Mouse (Mus musculus) kidney, postnatal 0 days (tissue): ENCODE measurements at regions not wholly inside any gene's neighbourhood (a gene's known extent, or its start where the extent isn't known, plus 50 kb on each side); places are given as distances from the start of the nearest gene placed in this dataset.

ENCODE experiments used
- ATAC-seq: fragments of 200-750 bp; cut with Nextera tagmentation; replicated peaks from 2 replicates; pipeline ENCODE4 v1.8.0; 2017; ENCODE audit warnings: low read depth, moderate number of reproducible peaks, moderate TSS enrichment, moderate library complexity; ENCODE audit not compliant: low FRiP score
- DNase-seq: peaks from one replicate; pipeline ENCODE4 v3.0.0-alpha.2; 2016; ENCODE audit warnings: low spot score
- H3K27ac ChIP-seq: fragments of 300-500 bp; sonication (generic); 2 replicates; pipeline ENCODE4 v1.5.1; 2014; ENCODE audit warnings: mild to moderate bottlenecking
- H3K27me3 ChIP-seq: fragments of 300-500 bp; sonication (generic); 2 replicates; pipeline ENCODE4 v1.6.1; 2014; ENCODE audit warnings: low read length, mixed read lengths; ENCODE audit not compliant: insufficient read depth
- H3K36me3 ChIP-seq: fragments of 300-500 bp; sonication (generic); 2 replicates; pipeline ENCODE4 v1.6.1; 2014; ENCODE audit warnings: low read length, mixed read lengths; ENCODE audit not compliant: insufficient read depth
- H3K4me1 ChIP-seq: fragments of 300-500 bp; sonication (generic); replicated peaks from 2 replicates; pipeline ENCODE4 v1.6.1; 2014; ENCODE audit warnings: antibody characterized with exemption, low read length, mixed read lengths; ENCODE audit not compliant: insufficient read depth
- H3K4me2 ChIP-seq: fragments of 300-500 bp; sonication (generic); 2 replicates; pipeline ENCODE4 v1.6.1; 2014; ENCODE audit warnings: mild to moderate bottlenecking, low read length, moderate library complexity, mixed read lengths
- H3K4me3 ChIP-seq: fragments of 300-500 bp; sonication (generic); replicated peaks from 2 replicates; pipeline ENCODE4 v1.5.1; 2014; ENCODE audit warnings: low read depth, low read length
- H3K9ac ChIP-seq: fragments of 300-500 bp; sonication (generic); 2 replicates; pipeline ENCODE4 v1.6.1; 2014; ENCODE audit warnings: low read depth, low read length
- H3K9me3 ChIP-seq: fragments of 300-500 bp; sonication (generic); replicated peaks from 2 replicates; pipeline ENCODE4 v1.6.1; 2016; ENCODE audit warnings: low read length, inconsistent platforms, mixed read lengths
- CTCF ChIP-seq: IDR thresholded peaks from 2 replicates; pipeline ENCODE4 v1.5.1; 2016; ENCODE audit warnings: antibody characterized with exemption, low read depth, mild to moderate bottlenecking, moderate library complexity
- WGBS: fragments of 180-500 bp; shearing (Covaris S2); extraction: QIAGEN DNeasy Blood & Tissue Kit; methylation state at CpG from one replicate; pipeline ENCODE4 v1.1.7; 2014; 5-methylcytosine and 5-hydroxymethylcytosine counted together

DNA sequence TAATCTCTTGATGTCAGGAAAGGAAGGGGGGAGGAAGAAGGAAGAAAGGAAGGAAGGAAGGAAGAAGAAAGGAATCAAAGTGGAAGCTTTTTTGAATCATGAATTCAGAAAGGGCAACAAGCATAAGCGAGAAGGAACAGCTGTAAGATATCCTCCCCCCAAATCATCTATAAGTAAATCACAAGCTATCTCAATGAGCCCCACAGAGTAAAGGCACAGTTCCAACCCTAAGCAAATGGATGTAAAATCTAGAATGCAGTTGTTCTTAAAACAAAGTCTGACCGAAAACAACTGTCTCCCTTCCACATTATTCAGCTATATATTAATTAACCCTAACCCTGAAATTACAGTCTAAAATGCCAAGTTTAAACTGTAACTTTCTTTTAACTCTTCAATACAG is 136.5 kb downstream of the Mat2b start:
- no peak for TF ChIP-seq CTCF
- Histone ChIP-seq H3K9me3 (no peaks in the 10 kb centered on the region), H3K4me1 (no peaks in the 10 kb centered on the region), H3K4me2 (no peak overlapping the region), H3K9ac (no peak overlapping the region), H3K27ac (no peak overlapping the region), H3K36me3 (no peaks in the 10 kb centered on the region), H3K4me3 (no peak overlapping the region), H3K27me3 (no peaks in the 10 kb centered on the region)
- 60% methylated on average over 2 of the region's 2 CpGs for WGBS
- ATAC-seq (no peak), DNase-seq (peak; percentile 56)

DNA sequence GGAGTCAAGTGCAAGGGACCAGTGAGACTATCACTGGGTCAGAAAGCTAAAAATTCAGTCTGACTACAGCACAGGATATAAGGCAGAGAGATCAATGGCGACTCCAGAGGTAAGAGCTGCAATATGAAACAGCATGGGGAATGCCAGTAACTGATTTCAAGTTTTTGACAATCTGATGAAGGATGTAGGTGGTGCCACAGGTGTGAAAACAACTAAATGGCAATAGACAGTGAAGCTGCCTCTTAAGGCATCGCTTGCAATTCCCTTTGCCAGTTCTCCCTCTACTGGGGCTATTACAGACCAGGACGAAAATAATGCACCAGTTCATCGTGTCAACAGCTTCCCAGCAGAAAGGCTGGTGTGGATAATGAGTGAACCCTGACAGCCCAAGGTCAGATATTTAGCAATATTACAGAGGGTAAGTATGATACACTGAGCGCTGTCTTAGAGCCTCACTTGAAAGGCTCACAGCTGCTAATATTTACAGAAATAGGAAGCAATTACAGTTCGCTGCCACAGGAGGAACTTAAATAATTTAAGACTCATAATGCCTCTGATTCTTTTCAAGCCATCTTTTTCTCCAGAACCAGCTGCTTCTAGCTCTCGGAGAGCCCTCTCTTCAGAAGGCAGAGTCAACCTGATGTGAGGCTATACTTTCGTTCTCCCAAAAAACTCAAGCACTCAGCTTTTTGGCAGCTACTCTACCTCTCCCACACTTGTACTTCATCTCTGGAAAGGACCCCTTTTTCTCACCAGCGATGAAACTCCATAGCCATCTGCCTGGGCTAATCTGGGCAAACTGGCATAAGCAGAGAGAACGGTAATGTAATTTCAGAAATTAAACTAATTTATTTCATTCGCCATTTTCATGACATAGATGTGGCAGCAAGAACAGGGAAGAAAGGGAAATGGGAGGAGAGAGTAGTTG is 139.9 kb downstream of the Mat2b start:
- Histone ChIP-seq H3K4me1 (no peaks in the 10 kb centered on the region), H3K27ac (no peak overlapping the region), H3K4me2 (no peak overlapping the region), H3K9me3 (no peaks in the 10 kb centered on the region), H3K4me3 (no peak overlapping the region), H3K27me3 (no peaks in the 10 kb centered on the region), H3K36me3 (no peaks in the 10 kb centered on the region), H3K9ac (no peak overlapping the region)
- ATAC-seq (no peak), DNase-seq (peak; percentile 14)
- 72% methylated on average over 11 of the region's 11 CpGs for WGBS
- TF ChIP-seq CTCF, result no peak

DNA sequence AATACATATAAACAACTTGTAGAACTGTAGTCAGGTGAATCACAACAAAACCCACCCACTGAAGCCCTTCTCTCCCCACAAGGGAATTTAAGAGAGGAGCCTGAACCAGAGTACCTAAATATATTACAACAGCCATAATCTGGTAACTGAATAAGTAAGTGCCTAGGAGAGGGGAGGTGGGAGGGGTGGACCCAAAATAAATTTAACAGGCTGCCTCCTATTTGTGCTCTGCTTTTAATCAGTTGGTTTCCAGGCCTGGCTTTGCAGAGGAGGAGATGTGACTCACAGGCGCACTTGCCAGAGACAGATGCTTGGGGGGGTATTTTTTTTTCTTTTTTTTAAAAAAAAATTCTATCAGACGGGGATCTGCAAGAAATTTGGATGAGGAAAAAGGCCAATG is 142.9 kb downstream of the Mat2b start:
- H3K4me1 ChIP-seq, result no peaks in the 10 kb centered on the region
- no peak for TF ChIP-seq CTCF
- H3K9me3 ChIP-seq, result no peaks in the 10 kb centered on the region
- no peaks in the 10 kb centered on the region for H3K36me3 ChIP-seq
- no peak overlapping the region for H3K4me3 ChIP-seq
- DNase-seq, result no peak
- no peak overlapping the region for H3K27ac ChIP-seq
- 68% methylated on average over 2 of the region's 2 CpGs for WGBS
- ATAC-seq, result no peak
- H3K9ac ChIP-seq, result no peak overlapping the region
- H3K27me3 ChIP-seq, result no peaks in the 10 kb centered on the region
- H3K4me2 ChIP-seq, result no peak overlapping the region

DNA sequence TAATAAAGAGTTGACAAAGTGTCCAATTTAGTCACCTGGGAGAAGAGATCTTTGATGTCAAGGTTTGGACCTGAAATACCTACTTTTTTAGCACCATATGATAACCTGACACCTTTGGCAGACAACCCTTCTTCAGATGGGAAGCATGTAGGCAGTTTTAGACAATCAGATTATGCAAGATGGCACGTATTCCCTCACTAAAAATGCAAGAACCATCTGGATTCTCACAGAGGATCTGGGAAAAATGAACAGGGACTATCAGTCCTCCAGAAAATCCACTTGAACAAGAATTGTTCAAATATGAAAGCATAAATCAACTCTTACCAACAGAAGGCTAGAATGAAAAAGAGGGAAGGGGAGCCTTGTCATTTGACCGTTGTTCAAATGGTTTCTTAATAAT is 148.4 kb downstream of the Mat2b start:
- ATAC-seq (no peak), DNase-seq (no peak)
- Histone ChIP-seq H3K9me3 (no peaks in the 10 kb centered on the region), H3K4me3 (no peak overlapping the region), H3K4me2 (no peak overlapping the region), H3K27me3 (no peaks in the 10 kb centered on the region), H3K36me3 (no peaks in the 10 kb centered on the region), H3K27ac (no peak overlapping the region), H3K4me1 (no peaks in the 10 kb centered on the region), H3K9ac (no peak overlapping the region)
- no peak for TF ChIP-seq CTCF
- 85% methylated on average over 2 of the region's 2 CpGs for WGBS

DNA sequence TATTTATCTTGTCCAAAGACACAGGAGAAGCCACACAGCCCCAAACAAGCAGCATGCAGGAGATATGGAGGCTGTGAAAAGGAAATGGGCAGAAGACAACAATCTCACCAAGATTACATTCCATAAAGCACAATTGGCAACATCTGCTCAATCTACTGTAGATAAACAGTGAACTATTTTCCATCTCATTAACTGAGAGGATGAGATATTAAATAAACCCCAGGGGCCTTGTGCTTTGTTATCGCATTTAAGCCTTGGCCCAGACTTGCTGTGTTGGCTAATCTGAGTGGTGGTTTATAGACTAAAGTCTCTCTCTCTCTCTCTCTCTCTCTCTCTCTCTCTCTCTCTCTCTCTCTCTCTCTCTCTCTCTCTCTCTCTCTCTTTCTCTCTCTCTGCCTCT is 149.5 kb downstream of the Mat2b start:
- Histone ChIP-seq H3K27me3 (no peaks in the 10 kb centered on the region), H3K27ac (no peak overlapping the region), H3K36me3 (no peaks in the 10 kb centered on the region), H3K9ac (no peak overlapping the region), H3K4me1 (no peaks in the 10 kb centered on the region), H3K4me2 (no peak overlapping the region), H3K9me3 (no peaks in the 10 kb centered on the region), H3K4me3 (no peak overlapping the region)
- 62% methylated on average over 1 of the region's 1 CpGs for WGBS
- TF ChIP-seq CTCF, result no peak
- no peak for DNase-seq
- ATAC-seq, result no peak

DNA sequence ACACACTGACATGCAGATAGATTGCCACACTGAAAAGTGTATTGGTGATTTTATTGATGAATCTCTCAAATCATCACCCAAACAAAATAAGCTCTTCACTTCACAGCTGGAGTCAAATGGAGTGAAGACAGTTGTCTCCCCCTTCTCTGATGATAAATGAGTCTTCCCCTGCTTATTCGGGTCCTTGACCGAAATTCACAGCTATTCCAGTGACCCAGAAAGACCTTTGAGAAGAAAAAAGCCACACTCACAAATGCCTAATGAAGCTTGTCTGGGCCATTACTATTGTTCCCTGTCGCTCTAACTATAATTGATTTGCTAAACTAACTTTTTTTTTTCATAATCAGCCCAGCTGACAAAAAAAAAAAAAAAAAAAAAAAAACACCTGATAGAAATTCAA is 154.8 kb downstream of the Mat2b start:
- TF ChIP-seq CTCF, result no peak
- Histone ChIP-seq H3K4me3 (no peak overlapping the region), H3K9ac (no peak overlapping the region), H3K4me2 (no peak overlapping the region), H3K9me3 (no peaks in the 10 kb centered on the region), H3K27me3 (no peaks in the 10 kb centered on the region), H3K27ac (no peak overlapping the region), H3K4me1 (no peaks in the 10 kb centered on the region), H3K36me3 (no peaks in the 10 kb centered on the region)
- WGBS, result 16% methylated on average over 3 of the region's 3 CpGs
- ATAC-seq (no peak), DNase-seq (peak; percentile 12)
